Mouse (Mus musculus): ENCODE data around the gene Cep128. TPM values are rescaled to one million over a fixed set of nuclear protein-coding genes. Genes with fewer than 3 reads are reported as not detected.

The Cep128 gene
- polyA plus RNA-seq, 1 experiment from 2014 or later, result 6.3 TPM

- H3K9me3 ChIP-seq, result no peaks in the 10 kb centered on the region
- no peak overlapping the region for H3K4me3 ChIP-seq
- no peak overlapping the region for H3K4me2 ChIP-seq (replicated peaks)
- H3K4me1 ChIP-seq, result no peaks in the 10 kb centered on the region
- H3K36me3 ChIP-seq, result no peaks in the 10 kb centered on the region
- ATAC-seq (replicated peaks), result no peak
- no peak overlapping the region for H3K27ac ChIP-seq (replicated peaks)
- H3K27me3 ChIP-seq, result no peaks in the 10 kb centered on the region
- H3K9ac ChIP-seq (replicated peaks), result no peak overlapping the region
- WGBS, result 94% methylated on average over 6 of the region's 6 CpGs
Observed at GRCm38 (mm10) chr12:91161015-91161730, 223.0 kb downstream of the Cep128 start.

GRCm38 (mm10) chr12:91158481-91158880 is 225.7 kb downstream of the Cep128 start:
- no peak for ATAC-seq (replicated peaks)
- H3K27me3 ChIP-seq, result no peaks in the 10 kb centered on the region
- no peaks in the 10 kb centered on the region for H3K4me1 ChIP-seq
- 57% methylated on average over 2 of the region's 2 CpGs for whole genome bisulfite sequencing
- no peak overlapping the region for H3K4me3 ChIP-seq
- H3K27ac ChIP-seq (replicated peaks), result no peak overlapping the region
- no peaks in the 10 kb centered on the region for H3K36me3 ChIP-seq
- no peak overlapping the region for H3K4me2 ChIP-seq (replicated peaks)
- no peak overlapping the region for H3K9ac ChIP-seq (replicated peaks)
- no peaks in the 10 kb centered on the region for H3K9me3 ChIP-seq

DNA sequence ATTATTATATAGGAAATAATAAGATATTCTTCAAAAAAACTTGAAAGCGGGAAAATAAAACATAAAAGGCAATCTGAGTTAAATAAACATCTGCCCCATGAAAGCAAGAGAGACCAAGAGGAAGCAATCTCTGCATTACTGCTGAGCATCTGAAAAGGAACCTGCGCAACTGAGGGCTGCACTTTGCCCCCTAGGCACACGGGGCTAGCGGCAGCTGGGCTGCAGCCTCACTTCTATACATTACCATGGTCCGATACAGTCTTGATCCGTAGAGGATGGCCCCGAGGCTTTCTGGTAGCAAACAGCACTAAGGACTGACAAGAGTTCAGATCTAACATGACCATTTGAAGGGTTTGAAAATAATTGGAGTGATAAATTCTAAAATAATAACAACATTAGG is 230.2 kb downstream of the Cep128 start:
- Histone ChIP-seq H3K27me3 (no peaks in the 10 kb centered on the region), H3K27ac (replicated peaks) (no peak overlapping the region), H3K4me3 (no peak overlapping the region), H3K4me1 (no peaks in the 10 kb centered on the region), H3K4me2 (replicated peaks) (no peak overlapping the region), H3K9me3 (no peaks in the 10 kb centered on the region), H3K36me3 (no peaks in the 10 kb centered on the region), H3K9ac (replicated peaks) (no peak overlapping the region)
- no peak for ATAC-seq (replicated peaks)
- WGBS, result 86% methylated on average over 7 of the region's 7 CpGs

DNA sequence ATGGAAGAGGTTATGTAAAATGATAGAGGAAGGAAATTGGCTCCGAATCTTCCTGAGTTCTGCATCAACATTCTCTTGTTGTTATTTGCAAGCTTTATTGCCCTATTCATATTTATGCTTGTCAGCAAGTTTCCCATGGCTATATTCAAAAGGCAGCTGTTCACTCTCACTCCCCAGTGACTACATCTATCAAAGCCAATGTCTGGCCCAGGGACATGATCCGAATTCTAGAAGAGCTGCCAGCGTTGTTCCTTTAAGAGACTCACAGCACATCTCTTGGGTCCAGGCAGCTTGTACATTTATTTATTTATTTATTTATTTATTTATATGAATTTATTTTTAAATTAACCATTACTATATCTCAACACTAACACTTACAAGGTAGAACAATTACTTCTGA is 235.1 kb downstream of the Cep128 start:
- 86% methylated on average over 3 of the region's 3 CpGs for WGBS
- no peak for ATAC-seq (replicated peaks)

DNA sequence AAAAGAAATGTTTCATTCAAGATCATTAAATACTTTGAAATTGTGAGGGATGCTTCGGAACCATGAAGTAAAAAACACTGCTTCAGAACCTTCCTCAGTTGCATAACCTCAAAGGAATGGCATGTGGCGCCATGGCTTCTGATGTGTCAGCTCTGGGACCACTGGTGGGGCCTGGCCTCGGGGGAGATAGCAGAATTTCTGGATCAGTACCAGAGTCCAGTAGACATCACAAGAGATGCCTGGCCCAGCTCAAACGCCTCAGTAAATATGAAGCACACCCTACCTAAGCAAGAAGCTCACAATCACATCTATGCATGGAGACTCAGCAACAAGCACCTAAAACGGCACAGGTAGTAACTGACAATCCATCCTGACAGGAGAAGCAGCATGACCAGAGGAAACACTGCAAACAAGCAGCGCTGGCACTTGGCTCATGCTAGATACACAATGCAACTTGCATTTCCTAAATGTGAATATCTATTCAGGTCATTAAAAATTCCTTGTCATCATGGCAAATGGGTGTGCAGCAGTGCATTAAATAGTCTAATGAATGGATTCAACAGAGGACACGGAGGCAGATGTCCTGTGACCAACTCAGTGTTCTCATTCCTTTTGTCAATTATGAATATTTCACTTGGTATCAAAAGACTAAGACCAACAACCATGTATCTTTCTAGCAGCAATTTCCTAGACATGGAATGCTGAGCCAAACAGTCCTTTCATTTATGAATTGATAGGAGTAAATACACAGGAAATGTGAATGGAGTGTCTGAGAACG is 249.3 kb downstream of the Cep128 start:
- Histone ChIP-seq H3K27ac (replicated peaks) (no peak overlapping the region), H3K27me3 (no peaks in the 10 kb centered on the region), H3K4me3 (no peak overlapping the region), H3K36me3 (no peaks in the 10 kb centered on the region), H3K4me1 (peaks cover 6% of the 10 kb centered on the region), H3K9ac (replicated peaks) (no peak overlapping the region), H3K9me3 (no peaks in the 10 kb centered on the region), H3K4me2 (replicated peaks) (no peak overlapping the region)
- 68% methylated on average over 8 of the region's 8 CpGs for WGBS
- no peak for ATAC-seq (replicated peaks)

More for the DNA sequence above, 235.1 kb downstream of the Cep128 start:
- Histone ChIP-seq H3K36me3 (no peaks in the 10 kb centered on the region), H3K9ac (replicated peaks) (no peak overlapping the region), H3K27ac (replicated peaks) (no peak overlapping the region), H3K27me3 (no peaks in the 10 kb centered on the region), H3K9me3 (no peaks in the 10 kb centered on the region), H3K4me2 (replicated peaks) (no peak overlapping the region), H3K4me1 (no peaks in the 10 kb centered on the region), H3K4me3 (no peak overlapping the region)

- H3K4me3 ChIP-seq, result no peak overlapping the region
- 63% methylated on average over 3 of the region's 3 CpGs for WGBS
- H3K9me3 ChIP-seq, result no peaks in the 10 kb centered on the region
- no peak for ATAC-seq (replicated peaks)
- H3K27me3 ChIP-seq, result no peaks in the 10 kb centered on the region
- no peak overlapping the region for H3K4me2 ChIP-seq (replicated peaks)
- H3K36me3 ChIP-seq, result no peaks in the 10 kb centered on the region
- no peak overlapping the region for H3K27ac ChIP-seq (replicated peaks)
- H3K4me1 ChIP-seq, result no peaks in the 10 kb centered on the region
- no peak overlapping the region for H3K9ac ChIP-seq (replicated peaks)
Observed at GRCm38 (mm10) chr12:91115054-91115453, 269.2 kb downstream of the Cep128 start.

GRCm38 (mm10) chr12:91103316-91103715 is 280.9 kb downstream of the Cep128 start:
- WGBS, result 75% methylated on average over 4 of the region's 4 CpGs
- Histone ChIP-seq H3K4me2 (replicated peaks) (no peak overlapping the region), H3K4me3 (no peak overlapping the region), H3K4me1 (peaks cover 3% of the 10 kb centered on the region; the same call in 1 of the 2 replicates), H3K27me3 (no peaks in the 10 kb centered on the region), H3K9me3 (no peaks in the 10 kb centered on the region), H3K9ac (replicated peaks) (no peak overlapping the region), H3K36me3 (no peaks in the 10 kb centered on the region), H3K27ac (replicated peaks) (no peak overlapping the region)
- ATAC-seq (replicated peaks), result no peak

DNA sequence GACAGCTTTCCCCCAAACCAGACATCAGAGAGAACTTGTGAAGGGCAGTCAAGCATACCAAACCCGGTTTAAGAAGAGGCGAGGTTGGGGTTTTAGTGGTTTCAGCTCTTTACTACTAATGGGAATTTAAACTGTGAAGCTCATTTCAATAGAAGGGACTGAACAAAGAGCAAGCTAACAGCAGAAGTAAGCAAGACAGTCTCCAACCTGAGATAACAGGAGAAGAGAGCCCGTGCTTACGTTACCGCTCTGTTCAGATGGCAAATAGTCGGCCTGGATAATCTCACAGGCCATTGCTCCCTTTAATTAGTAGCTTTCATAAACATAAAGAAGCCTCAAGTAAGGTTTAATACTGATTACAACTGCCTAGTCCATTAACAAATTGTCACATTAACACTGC is 286.3 kb downstream of the Cep128 start:
- Histone ChIP-seq H3K36me3 (no peaks in the 10 kb centered on the region), H3K4me1 (peaks cover 10% of the 10 kb centered on the region; the same call in 1 of the 2 replicates), H3K27ac (replicated peaks) (no peak overlapping the region), H3K9ac (replicated peaks) (no peak overlapping the region), H3K4me2 (replicated peaks) (no peak overlapping the region), H3K27me3 (no peaks in the 10 kb centered on the region), H3K9me3 (no peaks in the 10 kb centered on the region), H3K4me3 (no peak overlapping the region)
- ATAC-seq (replicated peaks), result no peak
- 9% methylated on average over 6 of the region's 6 CpGs for WGBS

GRCm38 (mm10) chr12:91096197-91096596 is 288.0 kb downstream of the Cep128 start:
- Histone ChIP-seq H3K36me3 (no peaks in the 10 kb centered on the region), H3K4me2 (replicated peaks) (no peak overlapping the region), H3K9ac (replicated peaks) (no peak overlapping the region), H3K4me3 (no peak overlapping the region), H3K27ac (replicated peaks) (no peak overlapping the region), H3K9me3 (no peaks in the 10 kb centered on the region), H3K4me1 (peaks cover 10% of the 10 kb centered on the region; the same call in 1 of the 2 replicates), H3K27me3 (no peaks in the 10 kb centered on the region)
- 92% methylated on average over 6 of the region's 6 CpGs for WGBS
- ATAC-seq (replicated peaks), result no peak

GRCm38 (mm10) chr12:91088271-91088670 is 295.9 kb downstream of the Cep128 start:
- Histone ChIP-seq H3K9me3 (no peaks in the 10 kb centered on the region), H3K27me3 (no peaks in the 10 kb centered on the region), H3K36me3 (no peaks in the 10 kb centered on the region), H3K27ac (replicated peaks) (no peak overlapping the region), H3K9ac (replicated peaks) (no peak overlapping the region), H3K4me3 (no peak overlapping the region), H3K4me2 (replicated peaks) (no peak overlapping the region), H3K4me1 (no peaks in the 10 kb centered on the region)
- WGBS, result 87% methylated on average over 4 of the region's 4 CpGs
- ATAC-seq (replicated peaks), result no peak

DNA sequence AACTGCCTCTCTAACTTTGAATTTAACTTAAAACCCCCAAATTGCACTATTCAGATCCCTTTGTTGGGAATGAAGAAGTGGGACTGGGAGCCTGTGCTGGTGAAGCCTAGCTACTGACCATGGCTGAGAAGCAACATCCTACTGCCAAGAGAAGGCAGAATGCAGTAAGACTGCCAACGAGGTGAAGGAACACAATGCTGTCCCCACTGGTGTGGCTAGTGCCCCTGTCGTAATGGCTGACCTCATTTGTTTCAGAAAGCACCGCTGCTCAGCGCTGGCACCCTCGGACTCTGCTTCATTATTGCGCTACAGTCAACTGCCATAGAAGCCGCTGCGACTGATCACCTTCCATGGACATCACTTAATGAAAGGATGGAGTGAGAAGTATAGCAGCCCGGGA is 298.2 kb downstream of the Cep128 start:
- H3K9me3 ChIP-seq, result no peaks in the 10 kb centered on the region
- H3K9ac ChIP-seq (replicated peaks), result no peak overlapping the region
- no peak overlapping the region for H3K4me3 ChIP-seq
- H3K36me3 ChIP-seq, result no peaks in the 10 kb centered on the region
- WGBS, result 80% methylated on average over 9 of the region's 9 CpGs
- no peak overlapping the region for H3K27ac ChIP-seq (replicated peaks)
- no peak for ATAC-seq (replicated peaks)
- H3K4me2 ChIP-seq (replicated peaks), result no peak overlapping the region
- no peaks in the 10 kb centered on the region for H3K27me3 ChIP-seq
- H3K4me1 ChIP-seq, result no peaks in the 10 kb centered on the region

DNA sequence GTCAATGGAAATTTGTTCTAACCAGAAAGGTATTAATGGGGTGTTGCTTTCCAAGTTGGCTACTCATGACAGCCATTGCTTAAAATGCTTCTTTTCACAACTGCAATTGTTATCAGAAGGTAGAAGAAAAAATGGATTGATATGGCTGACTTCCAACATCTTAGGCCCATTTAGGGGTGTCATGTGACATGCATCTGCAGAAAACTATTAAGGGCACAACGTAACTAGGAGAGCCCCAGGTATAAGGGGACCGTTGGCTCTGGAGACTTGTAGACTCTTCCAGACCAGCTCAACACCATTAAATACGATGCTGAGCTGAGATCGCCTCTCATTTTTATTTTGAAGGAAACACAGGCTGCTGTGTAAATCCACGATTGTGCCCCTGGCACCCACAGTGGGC is 308.6 kb downstream of the Cep128 start:
- H3K9ac ChIP-seq (replicated peaks), result no peak overlapping the region
- no peak for ATAC-seq (replicated peaks)
- no peaks in the 10 kb centered on the region for H3K4me1 ChIP-seq
- H3K9me3 ChIP-seq, result no peaks in the 10 kb centered on the region
- no peak overlapping the region for H3K4me2 ChIP-seq (replicated peaks)
- no peaks in the 10 kb centered on the region for H3K27me3 ChIP-seq
- WGBS, result 95% methylated on average over 5 of the region's 5 CpGs
- no peaks in the 10 kb centered on the region for H3K36me3 ChIP-seq
- no peak overlapping the region for H3K27ac ChIP-seq (replicated peaks)
- no peak overlapping the region for H3K4me3 ChIP-seq

Data from forebrain, embryonic 15.5 days (tissue).